Mouse (Mus musculus) neutrophil, adult 59 days (primary cell): Measurements from ENCODE around the gene Alg1. TPM values are rescaled to one million over a fixed set of nuclear protein-coding genes. Genes with fewer than 3 reads are reported as not detected.

Experiments
- total RNA-seq, 2 experiments: library from RNA; stranded (reverse); gene quantifications; 1 replicate in 1 of 2; 2 replicates in 1 of 2; pipeline ENCODE4 v1.2.4; 2023

The Alg1 gene
- total RNA-seq: 10 to 100 TPM; 10.6 to 17.9 TPM

DNA sequence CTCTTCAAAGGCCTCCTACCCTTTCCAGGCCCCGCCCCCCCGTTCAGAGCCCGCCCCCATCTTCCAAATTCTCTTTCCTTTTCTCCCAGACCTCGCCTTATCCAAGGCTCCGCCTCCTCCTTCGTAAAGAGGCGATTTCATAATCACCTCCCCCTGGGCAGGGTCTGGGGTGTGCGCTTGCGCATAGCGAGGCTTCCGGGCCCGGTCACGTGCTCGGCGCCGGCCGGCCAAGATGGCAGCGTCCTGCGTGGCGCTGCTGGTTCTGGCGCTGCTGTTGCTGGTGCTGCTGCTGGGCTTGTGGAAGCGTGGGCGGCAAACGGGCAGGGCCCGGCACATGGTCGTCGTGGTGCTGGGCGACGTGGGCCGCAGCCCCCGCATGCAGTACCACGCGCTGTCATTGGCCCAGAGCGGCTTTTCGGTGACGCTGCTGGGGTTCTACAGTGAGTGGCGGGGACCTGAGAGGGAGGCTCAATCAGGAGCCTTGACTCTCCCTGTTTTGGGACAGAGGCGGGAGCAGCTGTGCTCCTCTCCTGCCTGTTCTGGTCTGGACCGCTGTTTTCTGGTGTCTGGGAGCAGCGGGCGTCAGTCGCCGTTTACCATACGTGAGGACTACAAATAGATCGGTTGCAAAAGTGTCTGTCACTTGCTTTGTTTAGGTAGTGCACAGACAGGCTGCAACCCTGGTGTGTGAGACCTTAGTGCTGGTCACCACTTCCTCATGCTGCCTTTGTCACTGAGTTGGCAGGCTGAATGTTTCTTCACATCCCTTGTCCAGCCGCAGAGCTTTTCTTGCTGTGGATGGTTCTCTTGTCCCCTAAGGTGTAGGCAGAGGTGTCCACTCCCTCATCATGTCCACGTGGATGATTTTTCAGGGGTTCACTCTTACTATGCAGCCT is at the start of gene Alg1:
TSS of gene Alg1 (plus strand) at position 204 of the 896 bp plus-strand sequence.

DNA sequence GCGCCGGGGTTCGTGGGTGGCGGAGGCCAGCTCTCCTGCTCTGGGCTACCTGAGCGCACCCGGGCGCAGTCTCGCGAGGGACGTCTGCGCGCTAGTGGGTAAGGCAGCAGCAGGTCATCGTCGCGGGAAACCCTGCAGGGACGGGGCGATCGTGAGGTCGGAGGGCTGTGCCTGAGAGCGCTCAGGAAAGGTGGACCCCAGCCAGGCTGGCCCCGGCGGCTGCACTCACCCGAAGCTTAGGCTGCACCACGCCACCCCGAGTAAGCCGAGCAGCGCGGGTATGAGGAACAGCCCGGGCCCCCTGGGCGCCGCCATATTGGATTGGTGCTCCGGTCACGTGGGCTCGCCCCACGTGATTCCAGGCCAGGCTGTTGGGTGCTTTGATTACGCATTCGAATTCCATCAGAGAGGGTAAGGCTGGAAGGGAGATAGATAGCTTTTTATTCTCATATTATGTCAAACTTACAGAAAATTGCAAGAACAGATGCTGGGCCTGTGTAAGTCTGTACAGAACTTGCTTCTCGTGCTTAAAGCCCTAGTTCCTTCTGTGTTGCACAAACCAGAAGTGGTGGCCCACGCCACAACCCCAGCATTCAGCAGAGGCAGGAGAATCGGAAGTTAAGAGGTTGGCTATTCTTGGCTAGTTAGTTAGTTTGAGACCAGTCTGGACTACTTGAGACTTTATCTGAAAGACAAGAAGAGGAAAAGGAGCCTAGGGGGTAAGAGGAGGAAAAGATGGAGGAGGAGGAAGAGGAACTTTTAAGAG is 29.6 kb upstream of the Alg1 start, which contains the start of gene Nagpa:
TSS of gene Nagpa (minus strand) at position 345 of the 766 bp plus-strand sequence.

DNA sequence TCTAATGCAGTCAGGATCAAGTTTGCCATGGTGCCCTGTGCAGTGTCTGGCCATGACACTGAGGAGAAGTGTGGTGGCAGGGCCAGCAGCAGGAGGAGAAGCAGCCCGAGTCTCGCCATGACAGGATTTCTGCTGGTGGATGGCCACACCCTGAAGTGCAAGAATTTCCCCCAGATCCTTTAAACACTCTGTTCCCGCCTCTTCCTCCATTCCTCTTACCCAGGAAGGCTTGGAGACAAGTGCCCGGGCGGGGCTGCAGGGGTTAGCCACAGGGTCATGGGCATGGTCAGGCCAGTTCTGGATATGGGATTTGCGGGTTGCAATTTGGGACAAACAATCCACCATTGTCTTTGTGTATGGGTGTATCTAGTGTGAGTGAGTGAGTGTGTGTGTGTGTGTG is 11.3 kb upstream of the Alg1 start, which contains the start of gene AU021092:
TSS of gene AU021092 (minus strand) at position 160 of the 400 bp plus-strand sequence.

DNA sequence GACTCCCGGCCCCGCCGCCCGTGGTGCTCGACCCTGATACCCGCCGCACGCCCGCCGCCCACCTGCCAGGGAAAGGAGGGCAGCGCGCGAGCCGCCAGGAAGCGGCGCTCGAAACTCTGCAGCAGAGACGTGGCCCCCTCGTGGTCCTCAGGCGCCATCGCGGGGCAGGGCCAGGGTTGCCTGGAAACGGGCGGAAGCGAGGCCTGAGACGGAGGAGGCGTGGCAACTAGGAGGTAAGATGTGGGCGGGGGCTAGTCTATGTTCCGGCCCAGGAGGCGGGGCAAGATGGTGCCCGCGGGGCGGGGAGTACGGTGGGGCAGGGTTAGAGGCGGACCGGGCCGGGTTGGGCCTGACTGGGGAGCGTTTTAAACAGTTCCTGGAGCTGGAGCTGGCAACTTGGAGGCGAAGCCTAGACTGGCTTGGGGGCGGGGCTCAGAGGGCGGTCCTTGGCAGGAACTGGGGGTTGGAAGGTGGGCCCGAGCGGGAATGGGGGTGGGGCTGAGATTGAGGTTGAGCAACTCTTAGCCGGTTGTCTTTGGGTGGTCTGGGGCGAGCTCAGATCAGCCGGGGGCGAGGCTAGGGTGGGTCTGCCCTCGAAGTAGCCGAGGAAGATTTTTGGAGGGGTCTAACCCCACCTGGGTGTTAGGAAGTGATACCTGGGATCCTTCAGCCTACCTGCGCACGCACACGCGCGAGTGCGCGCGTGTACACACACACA is 22.5 kb downstream of the Alg1 start, which contains the start of gene Eef2kmt:
TSS of gene Eef2kmt (minus strand) at position 205 of the 718 bp plus-strand sequence.

Other genes starting within 250 kb of the Alg1 start
- not detected for gene Sept12, start 235.8 kb upstream of the Alg1 start, total RNA-seq
- not detected for gene Smim22, start 226.3 kb upstream of the Alg1 start, total RNA-seq
- 100 to 1,000 TPM; 232 to 265 TPM for gene Rogdi, start 220.1 kb upstream of the Alg1 start, total RNA-seq
- 100 to 1,000 TPM; 142 to 143 TPM for gene Glyr1, start 183.8 kb upstream of the Alg1 start, total RNA-seq
- gene Ubn1, start 183.6 kb upstream of the Alg1 start, total RNA-seq: 10 to 100 TPM; 68.3 to 82.6 TPM
- gene Ppl, start 101.2 kb upstream of the Alg1 start, total RNA-seq: under 1 TPM in 1 of 2 experiments, not detected in 1; 0.18 TPM
- gene Sec14l5, start 86.5 kb upstream of the Alg1 start, total RNA-seq: not detected
- gene Nagpa, start 29.6 kb upstream of the Alg1 start, total RNA-seq: 10 to 100 TPM; 30.3 to 37.4 TPM
- gene AU021092, start 11.3 kb upstream of the Alg1 start, total RNA-seq: not detected
- 1 to 10 TPM; 4.1 to 5.4 TPM for gene Eef2kmt, start 22.4 kb downstream of the Alg1 start, total RNA-seq